9 mouse cellular contexts compared by ENCODE assay signal in the genomic region with DNA sequence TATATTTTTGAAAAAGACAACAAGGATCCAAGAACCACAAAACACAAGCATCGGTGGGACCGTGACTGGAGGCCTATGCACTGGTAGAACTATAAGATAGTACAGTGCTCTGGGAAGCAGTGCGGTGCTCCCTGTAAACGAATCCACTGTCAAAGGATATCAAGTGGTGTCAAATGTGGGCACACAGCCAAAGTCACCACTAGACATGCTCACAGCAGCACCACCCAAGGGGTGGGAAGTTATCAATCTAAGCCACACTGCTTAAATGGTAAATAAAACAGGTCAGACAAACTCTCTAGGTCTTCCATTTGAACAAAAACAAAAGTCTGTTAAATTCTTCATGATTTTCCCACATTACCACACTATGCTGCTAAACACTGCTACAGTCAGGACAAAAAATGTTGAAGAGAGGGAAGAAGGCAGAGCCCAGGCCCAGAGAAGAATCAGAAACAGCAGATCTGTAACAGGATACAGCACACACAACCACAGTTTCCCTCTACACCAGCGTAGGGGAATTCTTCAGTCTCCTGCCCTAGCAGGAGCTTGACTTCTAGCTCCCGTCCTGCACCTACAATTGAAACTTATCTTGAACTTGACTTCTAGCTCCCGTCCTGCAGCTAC. TPM values are rescaled to one million over a fixed set of nuclear protein-coding genes. Genes with fewer than 3 reads are reported as not detected.
DNase-seq lines count a peak whose midpoint lies in the region; ATAC-seq and TF ChIP-seq lines count a peak whose summit lies in the region.
"Had no signal": no experiment of that assay in that cellular context is flagged by ENCODE, and none has a peak within 500 bp of the region (broad histone marks: within the 10 kb centered on the region; RNA-seq: fewer than 3 reads in every experiment).

No protein-coding gene starts in this region.

- H3K4me2 ChIP-seq in heart, embryonic 12.5 days: no peak overlapping the region
- peak overlapping the region; percentile 63 for H3K4me2 ChIP-seq in liver, postnatal 0 days (ENCODE audit: low read depth, low read length)
- H3K4me2 ChIP-seq: midbrain, embryonic 15.5 days had no signal

- peaks cover 55% of the 10 kb centered on the region for H3K36me3 ChIP-seq in heart, embryonic 12.5 days
- H3K36me3 ChIP-seq in erythroblast, embryonic 14.5 days (ENCODE audit: control insufficient read depth): peaks cover 85% of the 10 kb centered on the region
- H3K36me3 ChIP-seq in liver, postnatal 0 days (replicated peaks; ENCODE audit: insufficient read depth, low read length): peaks cover 56% of the 10 kb centered on the region

- TF ChIP-seq CTCF in liver, postnatal 0 days (IDR thresholded peaks at IDR 0.05; ENCODE audit: low read depth): no peak

- 0 out of 2 replicates have a peak overlapping the region, but pooled peaks have one; percentile 1 for H3K9ac ChIP-seq in heart, embryonic 12.5 days
- H3K9ac ChIP-seq in liver, postnatal 0 days (replicated peaks): peak overlapping the region; percentile 46; the same call in 1 of the 2 replicates
- H3K9ac ChIP-seq: midbrain, embryonic 15.5 days had no signal

- no peaks in the 10 kb centered on the region for H3K27me3 ChIP-seq in heart, embryonic 12.5 days (replicated peaks)
- H3K27me3 ChIP-seq in erythroblast, embryonic 14.5 days (ENCODE audit: control insufficient read depth): no peaks in the 10 kb centered on the region
- no peaks in the 10 kb centered on the region for H3K27me3 ChIP-seq in liver, postnatal 0 days (ENCODE audit: insufficient read depth, low read length)
- H3K27me3 ChIP-seq: midbrain, embryonic 15.5 days had no signal

- TF ChIP-seq EP300 in liver, postnatal 0 days (IDR thresholded peaks at IDR 0.05; ENCODE audit: low read depth): peak; percentile 81

- no peak for ATAC-seq in heart, embryonic 12.5 days (ENCODE audit: insufficient number of reproducible peaks, low FRiP score)
- peak; percentile 79 for ATAC-seq in liver, postnatal 0 days
- ATAC-seq: midbrain, embryonic 15.5 days had no signal

- H3K27ac ChIP-seq in heart, embryonic 12.5 days (ENCODE audit: poor library complexity, severe bottlenecking): peak overlapping the region; percentile 10; the same call in 1 of the 2 replicates
- H3K27ac ChIP-seq in liver, postnatal 0 days (ENCODE audit: low read depth): peak overlapping the region; percentile 88
- H3K27ac ChIP-seq: midbrain, embryonic 15.5 days had no signal

- H3K4me1 ChIP-seq in heart, embryonic 12.5 days (replicated peaks): peaks cover 48% of the 10 kb centered on the region
- peaks cover 69% of the 10 kb centered on the region for H3K4me1 ChIP-seq in erythroblast, embryonic 14.5 days (ENCODE audit: control insufficient read depth)
- peaks cover 18% of the 10 kb centered on the region for H3K4me1 ChIP-seq in liver, postnatal 0 days (ENCODE audit: insufficient read depth)

- no peak for DNase-seq in heart, adult 8-10 months (ENCODE audit: low spot score)
- DNase-seq in liver, postnatal 0 days: peak; percentile 83
- peak; percentile 63 to 70 for DNase-seq in spleen, postnatal 14 days (ENCODE audit: low spot score in 2 of 2)
- no peak for DNase-seq in urinary bladder, postnatal 36 days (ENCODE audit: low spot score in 2 of 2)
- no peak for DNase-seq in Muller cell, postnatal 12 days (ENCODE audit: inconsistent ontology term)
- DNase-seq in cerebellum, postnatal 10 days: no peak

- H3K9me3 ChIP-seq in heart, embryonic 12.5 days (replicated peaks): no peaks in the 10 kb centered on the region
- no peaks in the 10 kb centered on the region for H3K9me3 ChIP-seq in erythroblast, embryonic 14.5 days (ENCODE audit: control insufficient read depth, low read length)
- H3K9me3 ChIP-seq in liver, postnatal 0 days (ENCODE audit: low read length): no peaks in the 10 kb centered on the region
- H3K9me3 ChIP-seq: midbrain, embryonic 15.5 days had no signal

- WGBS in heart, embryonic 12.5 days: 39% methylated on average over 7 of the region's 7 CpGs
- 29% methylated on average over 7 of the region's 7 CpGs for WGBS in liver, postnatal 0 days (ENCODE audit: insufficient replicate concordance)

- no peak overlapping the region for H3K4me3 ChIP-seq in heart, embryonic 12.5 days
- peak overlapping the region; percentile 63 for H3K4me3 ChIP-seq in erythroblast, embryonic 14.5 days (replicated peaks)
- H3K4me3 ChIP-seq in liver, postnatal 0 days (ENCODE audit: low read depth, low read length): peak overlapping the region; percentile 28
- H3K4me3 ChIP-seq: midbrain, embryonic 15.5 days had no signal

RNA-seq across cellular contexts. Expression of a gene that starts 5.6 kb away (rescaled TPM):
- 73.4 and 75.6 TPM in 2 replicates for polyA plus RNA-seq in heart, embryonic 12.5 days (2016; fragmentation: Nextera tagmentation; extraction: Ambion mirVana)
- 100 to 1,000 TPM in 1 of 4 experiments, 10 to 100 TPM in 3; 84.3 to 112 (median 96.3) TPM for total RNA-seq in heart, adult 8-10 months (2022)
- polyA plus RNA-seq in erythroblast, embryonic 14.5 days (2012): 16.8 and 17.7 TPM in 2 replicates
- polyA plus RNA-seq in liver, postnatal 0 days (2015; fragmentation: Nextera tagmentation; extraction: Ambion mirVana): 40.0 and 41.0 TPM in 2 replicates

Comparison
In these comparisons a context has a peak if more than half of its experiments do, and no peak if none do; other contexts are left out.
1. DNase-seq: peak in liver, postnatal 0 days (single experiment) and spleen, postnatal 14 days (2 of 2); none in heart, adult 8-10 months (single experiment), urinary bladder, postnatal 36 days (0 of 2), Muller cell, postnatal 12 days (single experiment) and cerebellum, postnatal 10 days (0 of 2).